Mouse (Mus musculus): ENCODE measurements at regions not wholly inside any gene's neighbourhood (a gene's known extent, or its start where the extent isn't known, plus 50 kb on each side); places are given as distances from the start of the nearest gene placed in this dataset.

GRCm38 (mm10) chr6:53134410-53134809, 66.0 kb upstream of the Jazf1 start:
- DNase-seq: no peak

GRCm38 (mm10) chr6:53130717-53131330, 62.4 kb upstream of the Jazf1 start:
- DNase-seq: no peak

- no peak for DNase-seq
Observed at GRCm38 (mm10) chr6:53126776-53127175, 58.3 kb upstream of the Jazf1 start.

GRCm38 (mm10) chr6:53124800-53125450, 56.5 kb upstream of the Jazf1 start:
- no peak for DNase-seq

GRCm38 (mm10) chr6:53120385-53120784, 52.0 kb upstream of the Jazf1 start:
- DNase-seq: no peak

Data from cerebellum, postnatal 10 days (tissue).